Mouse (Mus musculus) thymus, postnatal 36 days (tissue): ENCODE data around the gene Kcng3.

Source experiments
- DNase-seq, 2 experiments: peaks; one replicate each; pipeline ENCODE4 v3.0.0; 2022; ENCODE audit warnings: mixed read lengths in 2 of 2

The Kcng3 gene

DNA sequence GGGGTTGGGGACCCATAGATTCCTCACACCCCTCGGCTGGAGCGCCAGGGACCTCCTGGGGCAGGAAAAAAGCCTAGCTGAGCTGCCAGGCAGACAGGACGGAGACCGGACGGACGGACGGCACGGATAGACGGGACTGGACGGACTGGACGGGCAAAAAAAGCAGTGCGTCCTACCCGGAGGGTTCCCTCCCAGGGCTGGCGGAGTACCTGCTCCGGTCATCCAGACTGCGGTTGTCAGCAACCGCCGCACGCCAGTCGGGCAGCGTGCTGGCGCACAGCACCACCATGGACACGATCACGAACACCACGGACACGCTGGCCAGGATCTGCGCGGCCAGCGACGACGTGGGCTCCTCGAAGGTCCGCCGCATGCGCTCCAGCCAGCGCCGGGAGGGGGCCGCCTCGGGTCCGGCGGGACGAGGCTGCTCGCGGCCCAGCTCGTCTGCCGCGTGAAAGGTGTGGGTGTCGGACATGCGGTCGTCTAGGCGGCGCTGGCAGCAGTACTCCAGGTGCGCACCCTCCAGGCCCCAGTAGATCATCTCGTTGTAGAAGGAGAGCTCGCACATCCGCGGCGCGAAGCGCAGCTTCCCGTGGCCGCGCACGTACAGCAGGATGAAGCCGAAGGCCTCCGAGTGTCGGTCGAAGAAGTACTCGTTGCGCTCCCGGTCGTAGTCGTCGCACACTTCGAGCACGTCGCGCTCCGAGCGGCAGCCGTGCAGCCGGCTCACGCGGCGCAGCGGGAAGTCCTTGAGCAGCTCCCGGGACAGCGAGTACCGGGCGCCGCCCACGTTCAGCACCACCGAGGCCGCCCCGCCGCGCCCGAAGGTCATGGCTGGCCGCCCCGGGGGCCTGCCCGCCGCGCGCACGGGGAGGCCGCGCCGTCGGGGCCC lies 662 bp downstream of the Kcng3 start:
- DNase-seq = peak; percentile 48 to 55

DNA sequence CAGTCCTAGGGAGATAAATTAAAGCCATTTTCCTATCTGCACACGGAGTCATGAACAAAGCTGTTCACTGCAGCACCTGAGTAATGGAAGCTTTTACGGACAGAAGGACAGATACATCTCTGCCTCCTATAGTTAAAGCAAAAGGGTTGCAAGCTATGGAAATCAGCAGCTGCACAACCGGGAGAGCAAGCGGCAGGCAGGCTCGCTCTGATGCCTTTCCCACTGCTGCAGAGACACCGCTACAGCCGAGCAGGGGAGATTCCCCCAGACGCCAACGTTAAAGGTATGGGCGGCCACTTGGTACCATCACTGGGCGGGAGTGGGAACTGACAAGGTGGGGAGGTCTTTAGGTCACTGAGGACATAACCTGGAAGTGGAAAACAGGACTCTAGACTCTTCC lies 17.8 kb downstream of the Kcng3 start:
- DNase-seq = no peak

DNA sequence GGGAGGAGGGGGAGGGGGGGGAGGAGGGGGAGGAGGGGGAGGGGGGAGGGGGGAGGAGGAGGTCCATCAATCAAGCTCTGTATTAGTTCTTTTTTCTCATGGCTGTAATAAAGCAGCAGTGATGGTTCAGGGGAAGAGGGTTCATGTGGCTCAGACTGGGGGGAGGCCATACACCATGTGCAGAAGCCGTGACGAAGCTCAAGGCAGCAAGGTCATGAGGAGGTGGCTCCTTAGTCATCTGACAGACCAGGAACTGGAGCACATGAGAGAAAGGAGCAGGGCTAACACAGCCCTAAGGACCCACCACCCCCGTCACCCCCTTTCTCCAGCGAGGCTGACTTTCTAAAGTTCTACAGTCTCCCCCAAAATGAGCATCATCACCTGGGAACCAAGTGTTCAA lies 22.2 kb downstream of the Kcng3 start:
- DNase-seq = no peak

DNA sequence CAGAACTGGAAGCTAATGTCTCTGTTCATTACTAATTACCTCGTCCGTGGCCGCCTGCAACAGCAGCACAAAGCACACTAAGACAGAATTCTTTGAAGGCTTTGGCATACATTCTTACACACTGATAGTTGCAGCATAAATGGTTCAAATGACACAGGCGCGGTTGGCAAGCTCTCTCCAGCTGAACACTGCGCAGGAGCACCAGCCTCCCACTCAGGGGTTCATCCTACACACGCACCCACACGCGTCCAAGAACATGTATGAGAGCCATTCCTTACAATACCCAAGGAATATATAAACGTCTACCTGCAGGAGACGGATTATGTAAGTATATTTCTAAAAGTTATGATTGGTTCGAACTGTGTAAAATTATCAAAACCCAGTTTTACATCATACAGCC lies 30.7 kb downstream of the Kcng3 start:
- no peak for DNase-seq

DNA sequence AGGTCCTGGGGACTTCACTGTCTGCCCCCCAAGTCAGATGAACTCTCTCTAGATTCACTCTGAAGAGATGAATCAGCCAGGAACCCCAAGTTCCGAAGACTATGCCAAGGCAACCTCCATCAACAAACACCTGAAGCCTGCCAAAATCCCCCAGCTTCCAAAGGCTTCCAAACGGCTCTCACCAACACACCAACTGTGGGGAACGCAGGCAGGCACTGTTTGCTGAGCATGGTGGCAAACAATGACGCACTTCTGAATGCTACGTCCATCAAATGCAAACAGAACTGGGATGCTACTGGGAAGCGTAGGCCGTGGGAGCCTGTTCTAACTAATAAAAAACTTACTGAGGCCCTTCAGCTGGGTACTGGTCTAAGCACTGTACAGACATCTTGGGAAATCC lies 35.7 kb downstream of the Kcng3 start:
- DNase-seq = no peak

DNA sequence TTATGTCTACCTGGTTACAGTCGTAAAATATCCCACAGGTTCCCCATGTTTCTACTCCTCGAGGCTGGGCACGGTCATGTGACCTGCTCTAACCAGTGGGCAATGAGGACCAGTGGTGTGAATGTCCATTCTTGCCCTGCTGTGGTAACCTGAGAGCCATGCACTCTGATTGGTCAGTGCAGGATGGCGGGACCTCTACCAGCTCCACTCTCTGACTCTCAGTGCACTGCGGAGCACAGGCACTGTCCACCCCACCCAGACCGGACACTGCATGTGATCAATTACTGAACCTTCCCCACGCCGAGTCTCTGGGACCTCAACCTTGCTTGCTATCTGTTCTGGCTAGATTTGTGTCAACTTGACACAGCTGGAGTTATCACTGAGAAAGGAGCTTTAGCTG lies 37.2 kb downstream of the Kcng3 start:
- no peak for DNase-seq

DNA sequence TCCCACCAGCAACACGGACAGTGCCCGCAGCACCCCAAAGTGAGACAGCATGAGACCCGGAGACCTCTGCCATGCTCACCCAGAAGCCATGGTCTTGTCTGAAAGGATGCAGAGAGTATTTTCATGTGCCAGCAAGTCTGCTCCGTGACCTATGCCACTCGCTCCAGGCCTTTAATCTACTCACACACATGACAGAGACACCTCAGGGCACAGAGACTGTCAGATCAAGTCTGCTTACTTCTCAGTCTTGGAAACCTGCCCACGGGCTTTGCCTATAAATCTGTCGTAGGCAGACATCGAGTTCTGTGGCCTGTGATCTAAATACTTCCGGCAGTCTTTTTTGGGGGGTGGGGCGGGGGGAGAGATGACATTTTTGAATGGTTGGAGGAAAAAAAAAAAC lies 38.3 kb downstream of the Kcng3 start:
- no peak for DNase-seq

DNA sequence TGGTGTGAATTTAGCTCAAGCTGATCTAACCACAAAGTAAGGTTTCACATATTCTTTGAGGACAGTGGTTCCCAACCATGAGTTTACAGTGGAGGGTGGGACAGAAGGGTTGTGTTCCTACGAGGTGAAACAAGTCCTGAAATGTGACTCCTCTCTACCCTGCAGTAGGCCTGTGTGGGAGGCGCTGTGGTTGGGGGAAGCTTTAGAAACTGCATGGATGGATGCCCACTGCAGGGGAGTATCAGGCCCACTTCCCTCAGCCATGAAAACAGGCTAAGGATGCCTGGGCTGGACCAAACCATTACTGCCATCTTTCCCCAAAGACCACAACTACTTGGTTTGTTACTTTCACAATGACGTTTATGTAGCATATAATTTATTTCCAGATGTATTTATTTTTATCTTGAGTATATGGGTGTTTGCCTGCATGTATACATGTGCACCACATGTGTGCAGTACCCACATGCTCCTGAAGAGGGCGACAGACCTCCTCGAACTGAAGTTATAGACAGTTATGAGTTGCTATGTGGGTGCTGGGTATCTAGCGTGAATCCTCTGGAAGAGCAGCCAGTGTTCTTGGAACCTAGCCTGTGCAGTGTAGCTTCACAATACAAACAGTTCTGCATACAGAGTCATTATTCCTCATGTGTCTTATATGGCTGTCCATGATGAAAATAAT lies 42.9 kb downstream of the Kcng3 start:
- no peak for DNase-seq

DNA sequence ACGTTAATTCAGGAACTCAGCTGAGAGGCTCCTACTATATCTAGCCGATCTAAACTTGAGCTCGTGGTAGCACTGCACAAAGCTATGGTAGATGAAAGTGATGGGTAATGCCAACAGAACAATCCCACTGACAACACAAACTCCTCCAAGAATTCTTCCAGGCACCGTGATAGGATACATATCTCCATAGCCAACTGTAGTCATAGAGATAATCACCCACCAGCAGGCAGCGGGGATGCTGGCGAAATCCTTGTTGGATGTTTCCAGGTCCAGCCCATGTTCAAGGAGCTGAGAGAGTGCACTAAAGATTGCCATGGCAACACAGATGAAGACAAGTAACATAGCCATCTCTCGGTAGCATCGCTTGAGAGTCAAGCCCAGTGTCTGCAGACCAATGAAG lies 44.0 kb downstream of the Kcng3 start:
- DNase-seq = no peak

DNA sequence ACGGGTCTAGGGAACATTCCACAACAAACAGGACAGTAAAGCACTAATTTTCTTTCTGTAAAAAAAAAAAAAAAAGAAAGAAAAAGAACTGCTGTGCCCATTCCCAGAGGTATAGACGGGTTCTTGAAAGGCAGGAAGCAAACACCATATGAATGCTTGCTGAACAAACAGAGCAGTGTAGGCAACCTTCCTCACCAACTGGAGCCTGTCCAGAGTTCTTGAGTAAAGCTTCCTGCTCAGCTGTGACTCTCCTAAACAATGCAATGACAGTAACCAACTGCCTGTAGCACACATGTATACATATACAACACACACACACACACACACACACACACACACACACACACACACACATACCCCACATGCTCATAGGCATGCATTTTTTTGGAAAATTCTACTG lies 49.1 kb downstream of the Kcng3 start:
- no peak for DNase-seq

DNA sequence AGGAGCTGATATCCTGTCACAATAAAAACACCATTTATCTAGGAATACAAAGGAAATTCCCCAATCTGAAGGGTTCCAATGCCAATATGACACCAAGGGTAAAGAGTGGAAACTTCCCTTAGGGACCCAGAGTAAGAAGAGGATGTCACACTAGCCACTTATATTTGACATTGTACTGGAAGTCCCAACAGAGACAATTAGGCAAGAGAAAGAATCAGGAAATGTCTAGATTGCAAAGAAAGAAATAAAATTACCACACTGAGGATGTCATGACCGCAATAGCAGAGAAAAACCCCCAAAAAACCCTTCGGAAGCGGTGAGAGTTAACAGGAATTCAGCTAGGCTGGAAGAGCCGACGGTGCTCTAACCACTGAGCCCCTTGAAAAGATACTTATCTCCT lies 51.0 kb downstream of the Kcng3 start:
- DNase-seq = no peak

DNA sequence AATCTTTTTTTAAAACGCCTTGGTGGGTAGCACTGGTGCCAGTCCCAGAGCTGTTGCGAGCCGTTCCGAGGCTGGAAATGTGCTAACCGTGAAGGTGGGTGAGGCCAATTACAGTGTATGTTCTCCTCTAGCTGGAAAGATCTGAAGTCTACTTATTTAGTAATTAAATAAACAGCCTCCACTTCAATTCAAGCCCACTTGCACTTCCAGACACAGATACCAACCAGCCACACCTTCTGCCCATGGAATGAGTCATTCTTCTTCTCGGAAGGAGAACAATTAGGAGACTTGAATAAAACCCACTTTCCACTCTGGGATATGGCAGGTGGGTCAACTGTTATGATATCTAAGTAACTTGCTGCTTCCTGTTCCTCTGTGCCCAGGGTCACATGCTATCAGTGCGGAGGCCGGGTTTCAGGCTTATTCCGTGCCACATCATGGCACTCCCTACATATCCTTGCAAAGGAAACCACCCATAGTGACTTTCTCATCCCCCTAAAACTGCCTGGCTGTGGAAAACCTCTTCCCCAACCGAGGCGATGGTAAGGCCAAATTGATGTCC lies 54.8 kb downstream of the Kcng3 start:
- DNase-seq = no peak

DNA sequence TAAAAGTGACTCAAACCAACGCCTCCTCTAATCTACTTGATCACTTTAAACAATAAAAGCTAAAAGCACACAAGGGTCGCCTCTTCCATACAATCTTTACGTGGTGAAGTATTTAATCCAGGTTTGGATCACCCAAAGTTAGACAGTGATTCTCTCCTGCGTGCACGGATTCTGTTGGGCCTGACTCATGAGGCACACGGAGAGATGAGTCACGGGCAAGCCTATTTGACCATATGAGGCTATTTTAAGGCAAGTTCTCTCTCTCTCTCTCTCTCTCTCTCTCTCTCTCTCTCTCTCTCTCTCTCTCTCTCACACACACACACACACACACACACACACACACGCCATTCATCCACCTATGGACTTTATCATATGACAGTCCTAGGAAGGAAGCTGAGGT lies 57.1 kb downstream of the Kcng3 start:
- no peak for DNase-seq

DNA sequence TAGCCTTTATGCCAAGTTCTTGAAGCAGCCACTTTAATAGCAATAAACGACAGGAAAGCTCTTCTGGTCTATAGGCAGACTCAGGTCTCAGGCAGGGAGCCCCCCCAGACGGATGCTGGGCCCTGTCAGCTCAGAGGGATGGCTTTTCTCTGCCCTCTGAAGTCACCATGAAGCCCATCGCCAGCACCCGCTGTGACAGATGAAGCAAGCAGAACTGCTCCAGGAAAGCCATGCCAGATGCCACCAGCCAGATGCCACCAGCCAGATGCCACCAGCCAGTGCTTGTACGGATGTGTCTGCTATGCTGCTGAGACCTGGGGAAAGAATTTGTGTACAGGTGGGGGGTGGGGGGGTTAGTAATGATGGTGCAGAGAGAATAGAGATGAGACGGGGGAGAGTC lies 58.6 kb downstream of the Kcng3 start:
- no peak for DNase-seq

DNA sequence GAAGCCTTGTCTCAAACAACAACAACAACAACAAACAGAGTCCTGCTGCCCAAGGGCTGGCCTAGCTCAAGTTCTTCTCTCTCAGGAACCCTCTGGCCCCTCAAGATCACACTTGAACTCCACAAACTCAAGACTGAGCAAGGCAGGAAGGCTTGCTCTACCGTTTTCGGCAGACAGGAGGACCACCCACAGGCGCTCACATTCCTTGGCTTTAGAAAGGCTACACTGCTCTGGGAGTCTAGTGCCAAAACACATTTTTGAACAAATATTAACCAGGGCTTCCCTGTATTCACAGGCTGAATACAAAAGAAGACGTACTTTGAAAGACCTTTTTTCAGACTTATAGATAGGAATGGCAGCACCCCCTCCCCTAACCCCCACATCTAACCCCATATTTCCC lies 59.3 kb downstream of the Kcng3 start:
- DNase-seq = no peak

DNA sequence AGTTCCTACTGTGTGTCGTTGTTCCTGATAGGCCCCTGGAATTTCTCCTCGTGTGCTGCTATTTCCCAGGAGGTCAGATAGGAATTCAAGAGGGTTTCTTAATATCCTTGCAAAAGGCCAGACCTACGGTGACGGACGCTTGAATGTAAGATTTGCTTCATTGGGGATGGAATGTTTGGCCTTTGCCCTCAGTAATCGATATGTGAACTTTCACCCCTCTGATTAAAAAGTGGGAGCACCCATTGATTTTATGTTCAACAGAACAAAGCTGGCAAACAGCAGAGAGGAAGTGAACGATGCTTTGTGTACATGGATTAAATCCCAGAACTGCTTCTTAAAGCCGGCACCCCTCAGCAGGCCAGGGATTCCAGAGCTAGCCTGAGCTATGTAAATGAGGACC lies 64.3 kb downstream of the Kcng3 start:
- DNase-seq = no peak

DNA sequence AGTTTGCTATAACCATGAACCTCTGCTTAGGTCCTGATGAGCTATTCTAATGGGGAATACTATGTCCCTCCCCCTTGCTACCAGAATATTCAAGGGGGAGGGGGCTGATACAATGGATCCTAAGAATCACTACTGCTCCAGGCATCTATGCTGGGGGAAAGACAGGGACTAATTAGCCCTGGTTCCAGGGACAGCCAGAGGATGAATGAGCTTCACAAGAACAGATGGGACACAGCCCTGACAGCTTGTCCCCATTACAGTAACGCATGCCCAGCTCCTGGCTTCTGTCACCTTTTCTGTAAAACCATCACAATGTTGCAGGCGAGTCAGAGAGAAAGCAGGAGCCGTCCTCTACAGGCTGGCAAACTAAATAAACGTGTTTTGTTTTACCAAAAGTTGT lies 66.2 kb downstream of the Kcng3 start:
- no peak for DNase-seq

DNA sequence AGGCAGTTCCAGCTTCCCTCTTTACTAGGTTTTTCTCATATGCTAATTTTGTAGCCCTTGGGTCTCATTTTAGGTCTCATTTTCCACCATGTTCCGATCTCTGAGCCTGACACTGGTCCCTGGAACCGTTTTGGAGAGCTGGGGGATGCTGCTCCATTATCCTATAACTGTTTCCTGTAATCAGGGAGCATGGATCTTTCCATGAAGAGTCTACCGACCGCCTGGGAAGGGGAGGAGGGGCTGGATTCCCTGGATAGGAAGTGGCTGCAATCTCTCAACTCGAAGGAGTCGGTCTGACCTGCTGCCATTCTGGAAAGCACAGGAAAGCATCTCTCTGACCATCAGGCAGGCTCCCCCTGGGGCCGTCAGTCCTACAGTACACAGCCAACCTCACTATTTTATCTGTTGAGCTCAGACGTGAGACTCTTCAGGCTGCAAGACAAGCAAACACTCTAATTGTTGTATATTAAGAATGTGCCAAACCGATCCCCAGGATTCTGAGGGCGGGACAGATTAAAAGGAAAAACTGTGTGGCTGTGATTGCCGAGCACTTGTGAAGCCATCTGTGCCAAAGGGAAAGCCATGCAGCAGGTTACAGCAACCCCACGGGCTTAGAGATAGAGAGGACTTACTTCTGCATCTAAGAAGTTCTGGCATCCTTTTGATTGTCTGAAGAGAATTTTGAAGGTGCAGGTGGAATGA lies 67.4 kb downstream of the Kcng3 start:
- DNase-seq = no peak

DNA sequence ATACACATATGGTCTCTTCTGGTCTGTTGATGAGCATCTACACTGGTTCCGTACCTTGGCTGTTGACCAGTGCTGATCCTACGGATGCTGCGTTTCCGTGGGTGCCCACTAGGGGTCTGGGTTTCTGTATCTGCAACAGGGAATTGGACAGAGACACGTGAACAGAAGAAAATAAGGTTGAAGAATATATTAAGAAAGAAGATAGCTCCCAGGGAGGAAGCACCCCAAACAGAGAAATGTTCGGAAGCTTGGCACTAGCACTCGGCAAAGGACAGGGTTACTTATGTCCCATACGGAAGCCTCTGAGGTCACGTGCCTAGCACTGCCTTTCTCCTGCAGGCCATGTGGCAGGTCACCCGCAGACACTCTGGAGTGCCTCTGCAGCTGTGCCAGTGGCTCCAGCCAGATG lies 68.0 kb downstream of the Kcng3 start:
- peak; percentile 57 to 68 for DNase-seq

DNA sequence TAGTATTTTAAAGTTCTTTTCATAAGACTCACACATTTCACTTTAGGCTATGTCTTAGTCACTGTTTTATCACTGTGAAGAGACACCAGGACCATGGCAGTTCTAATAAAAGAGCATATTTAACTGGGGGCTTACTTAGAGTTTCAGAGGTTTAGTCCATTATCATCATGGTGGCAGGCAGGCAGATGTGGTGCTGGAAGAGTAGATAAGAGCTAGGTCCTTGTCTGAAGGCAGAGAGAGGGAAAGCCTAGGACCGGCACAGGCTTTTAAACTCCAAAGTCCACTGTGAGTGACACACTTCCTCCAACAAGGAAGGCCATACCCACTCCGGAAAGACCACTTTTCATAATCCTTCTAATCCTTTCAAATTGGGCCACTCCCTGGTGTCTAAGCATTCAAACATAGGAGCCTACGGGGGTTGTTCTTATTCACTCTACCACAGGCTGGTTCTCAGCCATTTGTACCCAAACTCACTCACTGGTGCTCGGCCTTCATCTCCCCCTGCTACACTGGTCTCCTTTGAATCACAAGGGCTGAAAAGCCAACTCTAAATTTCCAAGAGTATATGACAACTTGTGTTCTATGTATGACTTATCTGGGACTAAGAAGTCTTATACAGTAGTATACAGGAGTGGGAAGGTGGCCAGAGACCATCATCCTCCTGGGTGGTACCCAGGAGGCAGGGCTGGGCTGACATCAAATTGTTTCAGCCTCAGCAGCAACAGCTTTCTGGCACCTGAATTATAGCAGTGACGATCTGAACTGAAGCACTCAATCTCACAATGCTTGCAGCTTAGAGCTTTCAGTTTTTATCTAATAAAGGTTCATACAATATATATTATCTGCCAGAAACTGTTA lies 69.3 kb downstream of the Kcng3 start:
- DNase-seq = no peak

DNA sequence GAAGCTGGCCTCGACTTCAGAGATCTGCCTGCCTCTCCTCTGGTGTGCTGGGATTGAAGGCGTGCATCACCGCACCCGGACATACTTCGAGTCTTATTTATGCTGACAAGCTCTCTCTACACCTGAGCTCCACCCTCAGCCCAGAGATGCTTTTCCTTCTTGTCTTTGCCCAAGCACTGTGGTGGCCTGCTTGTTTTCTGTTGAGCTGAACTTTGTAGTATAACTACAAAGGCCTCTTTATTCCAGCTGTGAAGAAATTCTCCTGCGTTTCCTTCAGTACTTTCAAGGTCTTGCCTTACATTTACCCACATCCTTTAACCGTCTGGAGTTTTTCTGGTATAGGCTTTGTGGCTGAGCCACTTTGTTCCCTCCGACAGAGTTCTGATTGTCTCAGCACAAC lies 72.6 kb downstream of the Kcng3 start:
- DNase-seq = peak; percentile 47 to 67

DNA sequence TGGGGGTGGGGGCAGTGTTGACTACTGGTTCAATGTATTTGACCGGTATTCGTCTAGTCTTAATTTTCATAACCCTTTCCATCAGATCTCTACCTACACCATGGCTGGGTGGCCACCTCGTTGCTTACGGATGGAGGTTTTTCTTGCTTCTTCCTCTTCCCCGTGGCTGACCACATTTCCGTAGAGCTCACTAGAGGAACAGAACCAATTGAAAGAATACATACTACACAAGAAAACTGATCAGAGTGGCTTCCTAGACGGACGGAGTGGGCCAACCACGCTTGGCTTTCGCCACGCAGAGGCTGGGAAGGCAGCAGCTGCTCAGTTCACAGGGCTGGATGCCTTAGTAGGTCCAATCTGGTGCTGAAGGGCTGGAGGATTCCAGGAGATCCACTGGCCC lies 75.9 kb downstream of the Kcng3 start:
- no peak for DNase-seq

DNA sequence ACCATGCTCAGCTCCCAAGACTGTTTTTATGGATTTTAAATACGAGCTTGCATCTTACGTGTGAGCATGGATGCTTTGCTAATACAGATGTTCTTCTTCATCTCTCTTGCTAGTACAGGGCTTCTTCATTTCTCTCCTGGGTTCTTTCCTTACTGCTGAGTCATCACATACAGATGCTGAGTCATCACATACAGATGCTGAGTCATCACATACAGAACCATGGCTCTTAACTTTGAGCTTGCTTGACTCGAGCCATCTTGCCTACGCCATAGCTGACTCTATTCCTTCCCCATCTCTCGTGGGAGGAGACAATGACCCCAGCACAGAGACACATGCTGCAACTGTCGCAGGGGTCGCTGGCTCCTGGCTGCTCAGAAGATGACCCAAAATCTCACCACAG lies 76.7 kb downstream of the Kcng3 start:
- DNase-seq = no peak
